8 mouse cellular contexts compared by ENCODE assay signal in the genomic region with DNA sequence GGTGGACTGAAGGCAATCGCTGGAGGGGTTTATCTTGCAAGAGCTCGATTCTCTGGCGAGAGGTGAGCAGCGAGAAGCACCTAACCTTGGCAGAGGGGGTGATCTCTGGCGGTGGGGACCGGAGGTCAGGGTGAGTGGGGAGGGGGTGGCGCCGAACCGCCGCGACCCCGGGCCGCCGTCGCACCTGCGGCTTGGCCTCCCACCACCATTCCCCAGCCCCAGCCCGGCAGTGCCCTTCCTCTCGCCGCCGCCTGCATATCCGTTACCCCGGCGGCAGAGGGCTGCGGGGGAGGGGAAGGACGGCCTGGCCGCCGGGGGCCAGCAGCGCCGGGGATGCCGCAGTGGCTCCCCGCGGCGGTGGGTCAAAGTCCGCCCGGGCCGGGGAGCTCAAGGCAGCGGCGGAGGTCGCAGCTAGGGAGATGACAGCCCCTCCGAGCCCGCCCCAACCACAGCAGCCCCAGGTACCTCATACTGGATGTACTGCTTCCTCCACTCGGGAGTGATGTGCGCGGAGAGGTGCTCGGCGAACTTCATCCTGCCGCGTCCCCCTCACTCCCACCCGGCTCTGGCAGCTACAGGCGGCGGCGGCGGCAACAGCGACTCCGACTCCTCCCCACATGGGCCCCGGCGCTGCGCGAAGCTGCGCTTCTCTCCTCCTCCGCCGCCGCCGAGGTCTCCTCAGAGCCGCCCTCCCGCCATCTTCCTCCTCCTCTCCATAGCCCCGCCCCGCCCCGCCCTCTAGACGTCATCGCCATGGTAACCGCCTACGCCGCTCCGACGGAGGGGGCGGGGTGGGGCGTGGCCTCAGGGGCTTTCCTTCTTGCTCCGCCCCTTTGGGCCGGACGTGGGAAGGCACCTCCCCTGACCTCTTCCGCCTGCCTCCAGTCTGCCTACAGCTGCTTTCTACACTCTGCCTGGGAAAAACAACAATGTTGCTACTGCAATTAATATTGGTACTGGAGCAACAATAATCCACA. TPM values are rescaled to one million over a fixed set of nuclear protein-coding genes. Genes with fewer than 3 reads are reported as not detected.
A peak's percentile ranks its signal among the peaks of the same experiment; 100 is the strongest.
DNase-seq lines count a peak whose midpoint lies in the region; ATAC-seq lines count a peak whose summit lies in the region.

Gene Xpr1, minus strand, starts transcription at position 715 of the 977 bp plus-strand sequence.

- H3K4me2 ChIP-seq in heart, embryonic 14.5 days (ENCODE audit: low read length), result peak within 1 kb of the TSS; percentile 86
- peak within 1 kb of the TSS; percentile 77 for H3K4me2 ChIP-seq in liver, embryonic 13.5 days
- peak within 1 kb of the TSS; percentile 83 for H3K4me2 ChIP-seq in stomach, embryonic 16.5 days (ENCODE audit: low read depth, low read length)

- under 1% methylated on average over 73 of the region's 82 CpGs for WGBS in heart, embryonic 14.5 days
- under 1% methylated on average over 72 of the region's 82 CpGs for WGBS in liver, embryonic 13.5 days (ENCODE audit: insufficient replicate concordance)
- WGBS in stomach, embryonic 16.5 days, result under 1% methylated on average over 74 of the region's 82 CpGs

- DNase-seq in CD4-positive helper T cell, adult 2 months (ENCODE audit: low read depth, low spot score), result peak; percentile 96
- DNase-seq in brain, embryonic 18.5 days (ENCODE audit: low read depth, low spot score), result peak; percentile 91
- DNase-seq in kidney, postnatal 14 days, result peak; percentile 97
- peak; percentile 94 for DNase-seq in liver, embryonic 13.5 days
- peak; percentile 97 for DNase-seq in neural tube, embryonic 10.5 days (ENCODE audit: extremely low spot score, low spot score)

- peak within 1 kb of the TSS; percentile 88 for H3K9ac ChIP-seq in heart, embryonic 14.5 days (ENCODE audit: low read length)
- peak within 1 kb of the TSS; percentile 97 for H3K9ac ChIP-seq in liver, embryonic 13.5 days
- peak within 1 kb of the TSS; percentile 83 for H3K9ac ChIP-seq in stomach, embryonic 16.5 days (ENCODE audit: low read length)

- peaks cover 0 to 9% of the 10 kb centered on the region in 2 experiments; a peak in 3 of 4 replicates for H3K4me1 ChIP-seq in heart, embryonic 14.5 days (ENCODE audit: control insufficient read depth in 2 of 2, insufficient read depth in 2 of 2, low read length in 2 of 2)
- H3K4me1 ChIP-seq in liver, embryonic 13.5 days (replicated peaks), result peaks cover 29% of the 10 kb centered on the region
- peaks cover 5% of the 10 kb centered on the region; the same call in 1 of the 2 replicates for H3K4me1 ChIP-seq in stomach, embryonic 16.5 days (ENCODE audit: control insufficient read depth, insufficient read depth, low read length)

- H3K27ac ChIP-seq in heart, embryonic 14.5 days (replicated peaks in 1 of 2; ENCODE audit: control insufficient read depth in 1 of 2, insufficient read depth in 1 of 2, low read depth in 2 of 2, low read length in 2 of 2), result peak within 1 kb of the TSS; percentile 84 to 86
- H3K27ac ChIP-seq in liver, embryonic 13.5 days, result peak within 1 kb of the TSS; percentile 91
- peak within 1 kb of the TSS; percentile 84 for H3K27ac ChIP-seq in stomach, embryonic 16.5 days (ENCODE audit: low read length)

- H3K9me3 ChIP-seq in heart, embryonic 14.5 days (ENCODE audit: control insufficient read depth, low read length), result no peaks in the 10 kb centered on the region
- H3K9me3 ChIP-seq in liver, embryonic 13.5 days (replicated peaks), result no peaks in the 10 kb centered on the region
- no peaks in the 10 kb centered on the region for H3K9me3 ChIP-seq in stomach, embryonic 16.5 days (replicated peaks; ENCODE audit: control insufficient read depth, low read length)

- no peaks in the 10 kb centered on the region for H3K36me3 ChIP-seq in heart, embryonic 14.5 days (ENCODE audit: control insufficient read depth, insufficient read depth, low read length)
- no peaks in the 10 kb centered on the region for H3K36me3 ChIP-seq in liver, embryonic 13.5 days
- no peaks in the 10 kb centered on the region for H3K36me3 ChIP-seq in stomach, embryonic 16.5 days (ENCODE audit: control insufficient read depth, insufficient read depth, low read length)

- H3K27me3 ChIP-seq in heart, embryonic 14.5 days (ENCODE audit: control insufficient read depth, insufficient read depth, low read length), result no peaks in the 10 kb centered on the region
- no peaks in the 10 kb centered on the region for H3K27me3 ChIP-seq in liver, embryonic 13.5 days
- no peaks in the 10 kb centered on the region for H3K27me3 ChIP-seq in stomach, embryonic 16.5 days (ENCODE audit: control insufficient read depth, insufficient read depth, low read length)

- peak within 1 kb of the TSS; percentile 81 to 96 for H3K4me3 ChIP-seq in heart, embryonic 14.5 days (ENCODE audit: control insufficient read depth in 1 of 2, insufficient read depth in 1 of 2, low read depth in 1 of 2, low read length in 2 of 2)
- H3K4me3 ChIP-seq in liver, embryonic 13.5 days (replicated peaks), result peak within 1 kb of the TSS; percentile 99
- H3K4me3 ChIP-seq in stomach, embryonic 16.5 days (replicated peaks; ENCODE audit: low read length), result peak within 1 kb of the TSS; percentile 96

- ATAC-seq in erythroid progenitor cell, adult 5-6 weeks (replicated peaks; ENCODE audit: low FRiP score, poor library complexity, severe bottlenecking), result peak; percentile 92
- ATAC-seq in heart, embryonic 14.5 days (ENCODE audit: insufficient number of reproducible peaks, insufficient read depth, low FRiP score, low read depth), result peak; percentile 96
- peak; percentile 92 for ATAC-seq in liver, embryonic 13.5 days (ENCODE audit: low read depth)
- peak; percentile 99 for ATAC-seq in stomach, embryonic 16.5 days (ENCODE audit: insufficient read depth, low FRiP score)

RNA-seq across cellular contexts. Expression of gene Xpr1, which starts in this region (rescaled TPM):
- total RNA-seq in erythroid progenitor cell, adult 5-6 weeks (2015; ENCODE audit: low replicate concordance), result 31.0 and 38.1 TPM in 2 replicates
- 15.9 and 28.3 TPM in 2 replicates for total RNA-seq in erythroid progenitor cell, adult 5-6 weeks (2017; ENCODE audit: low replicate concordance)
- 9.4 and 10.9 TPM in 2 replicates for polyA plus RNA-seq in heart, embryonic 14.5 days (2014; fragmentation: Nextera tagmentation; extraction: Ambion mirVana)
- polyA plus RNA-seq in liver, embryonic 13.5 days (2015; fragmentation: Nextera tagmentation; extraction: Ambion mirVana), result 4.3 and 4.5 TPM in 2 replicates
- 6.5 and 7.8 TPM in 2 replicates for polyA plus RNA-seq in stomach, embryonic 16.5 days (2015; fragmentation: Nextera tagmentation; extraction: Ambion mirVana)

Comparison
In these comparisons a context has a peak if more than half of its experiments do, and no peak if none do; other contexts are left out.
1. Peak in every context shown above with its lines: DNase-seq, ATAC-seq, H3K4me3 ChIP-seq and H3K27ac ChIP-seq.